Mouse (Mus musculus) testis, adult 2 months (tissue): Measurements from ENCODE around the gene Wdr43. TPM values are rescaled to one million over a fixed set of nuclear protein-coding genes. Genes with fewer than 3 reads are reported as not detected.
A peak's percentile ranks its signal among the peaks of the same experiment; 100 is the strongest.

ENCODE experiments used
- H3K27ac ChIP-seq: fragments of 200-500 bp; 2 replicates; pipeline ENCODE4 v1.5.1; 2012; ENCODE audit warnings: low read depth, low read length; ENCODE audit not compliant: control insufficient read depth, insufficient read depth
- H3K27me3 ChIP-seq: fragments of 200-500 bp; 2 replicates; pipeline ENCODE4 v1.6.1; 2012; ENCODE audit warnings: mild to moderate bottlenecking, low read length, moderate library complexity; ENCODE audit not compliant: control insufficient read depth, insufficient read depth
- H3K36me3 ChIP-seq: fragments of 200-500 bp; 2 replicates; pipeline ENCODE4 v1.6.1; 2012; ENCODE audit warnings: mild to moderate bottlenecking, low read length; ENCODE audit not compliant: control insufficient read depth, insufficient read depth
- H3K4me1 ChIP-seq: fragments of 200-500 bp; 2 replicates; pipeline ENCODE4 v1.6.1; 2012; ENCODE audit warnings: low read length; ENCODE audit not compliant: control insufficient read depth, insufficient read depth
- H3K4me3 ChIP-seq: fragments of 200-500 bp; 2 replicates; pipeline ENCODE4 v1.5.1; 2012; ENCODE audit warnings: low read depth, mild to moderate bottlenecking, low read length, moderate library complexity, mixed read lengths; ENCODE audit not compliant: control insufficient read depth
- CTCF ChIP-seq: fragments of 200-500 bp; IDR thresholded peaks from 2 replicates; pipeline ENCODE4 v1.5.1; 2012; ENCODE audit warnings: low read depth, mild to moderate bottlenecking, inconsistent platforms, low read length, moderate library complexity; ENCODE audit not compliant: control insufficient read depth, insufficient read depth, insufficient replicate concordance
- POLR2A ChIP-seq: fragments of 200-500 bp; IDR thresholded peaks from 2 replicates; pipeline ENCODE4 v1.6.1; 2012; ENCODE audit warnings: low read depth, mild to moderate bottlenecking, inconsistent platforms, low read length, moderate library complexity; ENCODE audit not compliant: control insufficient read depth
- polyA plus RNA-seq: library from polyadenylated mRNA; depleted of rRNA; stranded (reverse); fragments of >200 nt; gene quantifications from 2 replicates; pipeline ENCODE4 v1.2.3, GENCODE M21; 2012

Wdr43 gene
- polyA plus RNA-seq, 1 experiment: 5.7 TPM

- TF ChIP-seq POLR2A (no peak), CTCF (no peak)
- Histone ChIP-seq H3K27me3 (no peaks in the 10 kb centered on the region), H3K4me3 (no peak overlapping the region), H3K27ac (no peak overlapping the region), H3K36me3 (peaks cover 1% of the 10 kb centered on the region; the same call in 1 of the 2 replicates), H3K4me1 (no peaks in the 10 kb centered on the region)
Measured at GRCm38 (mm10) chr17:71642190-71642589, 26.5 kb downstream of the Wdr43 start.

GRCm38 (mm10) chr17:71650011-71650410, 34.3 kb downstream of the Wdr43 start:
- no peaks in the 10 kb centered on the region for H3K4me1 ChIP-seq
- H3K4me3 ChIP-seq: no peak overlapping the region
- no peaks in the 10 kb centered on the region for H3K27me3 ChIP-seq
- no peak overlapping the region for H3K27ac ChIP-seq
- no peak for TF ChIP-seq POLR2A
- no peak for TF ChIP-seq CTCF
- H3K36me3 ChIP-seq: peaks cover 2% of the 10 kb centered on the region

- TF ChIP-seq POLR2A: no peak
- TF ChIP-seq CTCF: no peak
- H3K36me3 ChIP-seq: peaks cover 2% of the 10 kb centered on the region
- H3K4me1 ChIP-seq: no peaks in the 10 kb centered on the region
- H3K27me3 ChIP-seq: no peaks in the 10 kb centered on the region
- no peak overlapping the region for H3K27ac ChIP-seq
- H3K4me3 ChIP-seq: no peak overlapping the region
Measured at GRCm38 (mm10) chr17:71652495-71652894, 36.8 kb downstream of the Wdr43 start.

- Histone ChIP-seq H3K36me3 (peaks cover 2% of the 10 kb centered on the region), H3K4me3 (no peak overlapping the region), H3K4me1 (no peaks in the 10 kb centered on the region), H3K27ac (no peak overlapping the region), H3K27me3 (no peaks in the 10 kb centered on the region)
- TF ChIP-seq POLR2A (no peak), CTCF (no peak)
Measured at GRCm38 (mm10) chr17:71652934-71653333, 37.2 kb downstream of the Wdr43 start.

GRCm38 (mm10) chr17:71657521-71657920, 41.8 kb downstream of the Wdr43 start:
- peaks cover 1% of the 10 kb centered on the region for H3K36me3 ChIP-seq
- TF ChIP-seq POLR2A (no peak), CTCF (no peak)
- no peak overlapping the region for H3K4me3 ChIP-seq
- H3K27ac ChIP-seq: no peak overlapping the region
- H3K27me3 ChIP-seq: no peaks in the 10 kb centered on the region
- H3K4me1 ChIP-seq: peaks cover 1% of the 10 kb centered on the region

GRCm38 (mm10) chr17:71658666-71659065, 43.0 kb downstream of the Wdr43 start:
- no peak for TF ChIP-seq CTCF
- TF ChIP-seq POLR2A: no peak
- Histone ChIP-seq H3K4me3 (no peak overlapping the region), H3K4me1 (peaks cover 7% of the 10 kb centered on the region), H3K36me3 (peaks cover 1% of the 10 kb centered on the region), H3K27me3 (no peaks in the 10 kb centered on the region), H3K27ac (no peak overlapping the region)

- Histone ChIP-seq H3K27me3 (no peaks in the 10 kb centered on the region), H3K36me3 (no peaks in the 10 kb centered on the region; the same call in none of the 2 replicates), H3K4me3 (no peak overlapping the region), H3K27ac (no peak overlapping the region), H3K4me1 (peaks cover 7% of the 10 kb centered on the region)
- TF ChIP-seq POLR2A (no peak), CTCF (no peak)
Measured at GRCm38 (mm10) chr17:71660390-71660789, 44.7 kb downstream of the Wdr43 start.

GRCm38 (mm10) chr17:71662751-71663250, 47.1 kb downstream of the Wdr43 start:
- Histone ChIP-seq H3K36me3 (no peaks in the 10 kb centered on the region), H3K27ac (no peak overlapping the region), H3K4me3 (peak overlapping the region; percentile 60), H3K4me1 (peaks cover 7% of the 10 kb centered on the region), H3K27me3 (no peaks in the 10 kb centered on the region)
- TF ChIP-seq CTCF: peak; percentile 57; the same call in 1 of the 2 replicates
- no peak for TF ChIP-seq POLR2A
